Mouse (Mus musculus) neutrophil, adult 65 days (primary cell): Measurements from ENCODE around the gene Trpv3. TPM values are rescaled to one million over a fixed set of nuclear protein-coding genes. Genes with fewer than 3 reads are reported as not detected.

Source experiments
- total RNA-seq: library from RNA; stranded (reverse); gene quantifications from 2 replicates; pipeline ENCODE4 v1.2.4, GENCODE M21; 2023

Gene Trpv3
- total RNA-seq = not detected in 2 replicates

GRCm38 (mm10) chr11:73267267-73267666 lies at the start of gene Trpv3:
TSS of gene Trpv3 (plus strand) at chr11:73267388.

GRCm38 (mm10) chr11:73233992-73234391 lies 33.2 kb upstream of the Trpv3 start, which contains the start of gene Trpv1:
TSS of gene Trpv1 (plus strand) at chr11:73234292.

GRCm38 (mm10) chr11:73329442-73329841 lies 62.3 kb downstream of the Trpv3 start, which contains the start of the genes Aspa, Gm49340 and Spata22:
TSS of gene Aspa (minus strand) at chr11:73329596.
TSS of gene Gm49340 (plus strand) at chr11:73329741.
TSS of gene Spata22 (plus strand) at chr11:73329741.

Other genes with a start within 250 kb of the Trpv3 start
- gene Camkk1, start 248.4 kb upstream of the Trpv3 start, total RNA-seq = 13.9 and 22.1 TPM in 2 replicates
- 23.2 and 25.4 TPM in 2 replicates for gene Ncbp3, start 219.6 kb upstream of the Trpv3 start, total RNA-seq
- 0.20 TPM in 1 of 2 replicates, not detected in the other for gene Itgae, start 176.8 kb upstream of the Trpv3 start, total RNA-seq
- gene Haspin, start 129.1 kb upstream of the Trpv3 start, total RNA-seq = 6.6 and 6.9 TPM in 2 replicates
- not detected in 2 replicates for gene P2rx5, start 107.0 kb upstream of the Trpv3 start, total RNA-seq
- gene Emc6, start 90.4 kb upstream of the Trpv3 start, total RNA-seq = 22.2 and 29.7 TPM in 2 replicates
- gene Tax1bp3, start 90.3 kb upstream of the Trpv3 start, total RNA-seq = 10.4 and 14.8 TPM in 2 replicates
- gene Ctns, start 68.3 kb upstream of the Trpv3 start, total RNA-seq = 24.8 and 27.1 TPM in 2 replicates
- 0.75 and 0.76 TPM in 2 replicates for gene Shpk, start 67.9 kb upstream of the Trpv3 start, total RNA-seq
- not detected in 2 replicates for gene Trpv1, start 33.1 kb upstream of the Trpv3 start, total RNA-seq
- not detected in 2 replicates for gene Aspa, start 62.2 kb downstream of the Trpv3 start, total RNA-seq
- not detected in 2 replicates for gene Gm49340, start 62.4 kb downstream of the Trpv3 start, total RNA-seq
- not detected in 2 replicates for gene Spata22, start 62.4 kb downstream of the Trpv3 start, total RNA-seq
- gene Olfr20, start 83.4 kb downstream of the Trpv3 start, total RNA-seq = not detected in 2 replicates
- gene Olfr376, start 103.9 kb downstream of the Trpv3 start, total RNA-seq = not detected in 2 replicates
- gene Olfr1, start 132.2 kb downstream of the Trpv3 start, total RNA-seq = not detected in 2 replicates
- gene Olfr378, start 161.1 kb downstream of the Trpv3 start, total RNA-seq = not detected in 2 replicates
- gene Olfr380, start 190.1 kb downstream of the Trpv3 start, total RNA-seq = not detected in 2 replicates
- not detected in 2 replicates for gene Olfr381, start 224.2 kb downstream of the Trpv3 start, total RNA-seq
- gene Olfr382, start 249.8 kb downstream of the Trpv3 start, total RNA-seq = not detected in 2 replicates